Mouse (Mus musculus) spleen, postnatal 14 days (tissue): Measurements from ENCODE around the gene Mras.

Experiments
- DNase-seq, 2 experiments: peaks; one replicate each; pipeline ENCODE4 v3.0.0; 2021 to 2022; ENCODE audit warnings: low spot score in 2 of 2

Mras gene

DNA sequence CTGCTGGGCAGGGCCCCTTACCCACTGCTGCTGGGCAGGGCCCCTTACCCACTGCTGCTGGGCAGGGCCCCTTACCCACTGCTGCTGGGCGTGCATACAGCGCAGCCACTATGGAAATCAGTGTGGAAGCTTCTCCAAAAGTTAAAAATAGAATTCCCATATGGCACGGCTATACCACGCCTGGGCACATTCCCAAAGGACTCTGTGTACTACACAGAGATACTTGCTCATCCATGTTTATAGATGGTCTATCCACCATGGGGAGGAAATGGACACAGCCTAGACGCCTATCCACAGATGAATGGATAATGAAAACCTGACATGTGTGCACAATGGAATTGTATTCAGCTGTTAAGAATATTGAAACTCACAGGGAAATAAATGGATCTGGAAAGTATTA lies 3.8 kb upstream of the Mras start:
- no peak for DNase-seq

GRCm38 (mm10) chr9:99439064-99439463 lies 1.9 kb upstream of the Mras start:
- DNase-seq = no peak

- no peak for DNase-seq
These were observed 792 bp upstream of the Mras start for GRCm38 (mm10) chr9:99437781-99438565.

DNA sequence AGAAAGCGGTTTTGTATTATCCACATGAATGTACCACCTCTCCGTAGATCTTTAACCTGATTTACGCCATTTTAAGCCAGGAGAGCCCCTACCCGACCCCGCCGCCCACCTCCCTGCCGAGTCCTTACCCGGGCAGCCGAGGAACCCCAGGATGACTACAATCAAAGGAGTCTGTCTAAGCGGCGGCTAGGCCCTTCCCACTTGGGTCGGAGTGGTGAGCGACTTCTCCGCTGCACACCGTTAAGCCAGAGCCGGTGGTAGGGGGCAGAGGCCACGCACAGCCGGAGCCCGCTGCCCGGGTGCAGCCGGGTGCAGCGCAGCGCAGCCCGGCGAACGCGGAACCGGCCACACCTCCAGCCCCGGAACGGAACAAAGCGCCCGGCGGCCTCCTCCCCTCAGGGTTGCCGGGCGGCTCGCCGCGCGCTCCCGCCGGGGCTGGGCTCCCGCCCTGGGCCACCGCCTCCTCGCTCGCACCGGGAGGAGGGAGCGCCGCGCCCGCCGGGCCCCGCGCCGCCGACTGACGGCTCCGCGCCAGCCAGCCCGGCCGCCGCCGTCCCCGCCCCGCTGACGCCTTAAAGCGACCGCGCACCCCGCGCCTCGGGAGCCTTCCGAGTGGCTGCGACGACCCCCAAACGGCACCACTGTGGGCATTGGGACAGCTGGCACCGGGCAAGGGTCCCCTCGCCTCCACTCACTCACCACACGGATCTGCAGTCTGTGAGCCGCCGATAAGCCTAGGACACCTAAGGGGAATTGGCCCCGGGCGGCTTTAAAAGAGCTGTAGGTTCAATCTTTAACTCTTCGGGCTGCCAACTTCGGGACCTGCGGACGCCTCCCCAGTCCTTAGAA lies 775 bp downstream of the Mras start:
- DNase-seq = peak in 1 of 2 experiments; percentile 14

- DNase-seq = no peak
These were observed 1.5 kb downstream of the Mras start for GRCm38 (mm10) chr9:99435619-99436181.

DNA sequence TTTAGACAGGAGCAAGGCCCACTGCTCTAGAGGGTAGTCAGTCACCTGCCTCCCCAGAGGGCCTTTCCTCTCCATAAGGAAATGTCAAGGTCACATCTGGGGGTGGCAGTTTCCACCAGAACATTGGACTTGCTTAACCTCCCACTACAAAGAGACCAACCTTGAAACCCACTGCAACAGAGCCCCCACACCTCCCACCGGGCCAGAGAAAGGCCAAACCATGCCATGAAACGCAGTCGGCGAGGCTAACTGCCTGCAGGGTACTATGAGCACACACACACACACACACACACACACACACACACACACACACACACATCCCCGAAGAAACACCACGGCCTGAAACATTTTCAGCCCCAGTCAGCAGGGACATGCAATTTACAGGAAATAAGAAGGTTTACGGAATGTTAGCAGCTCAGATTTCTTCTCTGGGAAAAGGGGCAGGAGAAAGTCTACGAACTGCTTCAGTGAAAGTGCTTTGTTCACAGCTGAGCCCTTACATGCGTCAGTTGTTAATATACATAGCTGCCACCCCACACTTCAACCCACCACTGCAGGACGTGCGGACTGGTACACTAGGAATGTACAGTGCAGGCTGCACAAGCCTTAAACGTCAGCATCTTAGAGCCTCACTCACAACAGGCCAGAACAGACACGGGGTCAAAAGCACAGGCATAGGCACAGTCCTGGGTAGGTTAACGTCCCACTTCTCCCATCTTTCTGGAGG lies 2.1 kb downstream of the Mras start:
- no peak for DNase-seq

- no peak for DNase-seq
These were observed 4.7 kb downstream of the Mras start for GRCm38 (mm10) chr9:99432478-99432877.

DNA sequence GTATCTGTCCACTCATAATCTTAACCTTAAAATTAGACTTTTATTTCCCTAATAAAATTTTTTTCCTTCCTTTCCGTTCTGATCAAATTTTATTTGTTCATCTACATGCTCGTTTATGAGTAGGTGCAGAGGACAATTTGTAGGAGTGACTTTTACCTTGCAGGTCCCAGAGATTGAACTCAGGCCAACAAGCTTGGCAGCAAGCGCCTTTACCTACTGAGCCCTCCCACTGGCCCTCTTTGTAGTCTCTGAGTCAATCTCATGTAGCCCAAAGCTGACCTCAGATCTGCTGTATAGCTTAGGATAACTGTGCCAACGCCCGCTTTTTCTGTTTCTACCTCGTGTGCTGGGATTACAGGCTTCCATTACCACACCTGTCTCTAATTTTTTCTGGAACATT lies 5.2 kb downstream of the Mras start:
- DNase-seq = no peak

DNA sequence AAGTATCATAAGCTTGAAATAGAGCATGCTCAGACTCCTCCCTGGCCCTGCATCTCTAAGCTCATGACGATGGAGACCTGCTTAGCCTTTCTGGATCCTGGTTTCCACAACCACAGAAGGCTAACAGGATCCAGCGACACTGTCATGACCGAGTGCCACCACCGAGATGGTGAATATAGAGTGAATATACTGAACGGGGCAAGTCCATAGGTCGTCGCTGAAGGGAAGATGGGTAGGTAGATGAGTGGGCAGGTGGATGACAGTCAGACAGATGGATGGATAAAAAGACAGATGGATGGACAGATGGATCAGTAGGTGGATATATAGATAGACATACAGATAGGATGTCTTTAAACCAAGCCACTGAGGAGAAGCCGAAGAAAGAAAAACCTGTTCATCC lies 5.8 kb downstream of the Mras start:
- DNase-seq = no peak

GRCm38 (mm10) chr9:99430806-99431205 lies 6.4 kb downstream of the Mras start:
- no peak for DNase-seq

DNA sequence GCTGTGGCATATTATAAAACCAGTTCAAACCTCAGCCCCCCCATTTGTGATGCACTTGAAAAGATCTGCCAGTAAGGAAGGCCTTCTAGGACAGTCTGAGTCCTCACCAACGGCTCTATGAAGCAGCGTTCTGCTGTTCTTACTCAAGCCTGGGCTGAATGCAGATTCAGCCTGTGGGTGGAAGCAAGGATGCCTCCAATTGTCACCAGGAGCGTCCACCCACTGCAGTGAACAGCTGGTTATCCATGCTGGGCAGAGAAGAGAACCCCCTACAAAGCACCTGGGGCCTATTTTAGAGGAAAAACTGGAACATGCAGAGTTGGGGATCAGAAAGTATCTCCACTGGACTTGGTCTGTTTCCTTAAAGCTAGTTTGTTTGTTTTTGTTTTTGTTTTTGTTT lies 7.3 kb downstream of the Mras start:
- no peak for DNase-seq

DNA sequence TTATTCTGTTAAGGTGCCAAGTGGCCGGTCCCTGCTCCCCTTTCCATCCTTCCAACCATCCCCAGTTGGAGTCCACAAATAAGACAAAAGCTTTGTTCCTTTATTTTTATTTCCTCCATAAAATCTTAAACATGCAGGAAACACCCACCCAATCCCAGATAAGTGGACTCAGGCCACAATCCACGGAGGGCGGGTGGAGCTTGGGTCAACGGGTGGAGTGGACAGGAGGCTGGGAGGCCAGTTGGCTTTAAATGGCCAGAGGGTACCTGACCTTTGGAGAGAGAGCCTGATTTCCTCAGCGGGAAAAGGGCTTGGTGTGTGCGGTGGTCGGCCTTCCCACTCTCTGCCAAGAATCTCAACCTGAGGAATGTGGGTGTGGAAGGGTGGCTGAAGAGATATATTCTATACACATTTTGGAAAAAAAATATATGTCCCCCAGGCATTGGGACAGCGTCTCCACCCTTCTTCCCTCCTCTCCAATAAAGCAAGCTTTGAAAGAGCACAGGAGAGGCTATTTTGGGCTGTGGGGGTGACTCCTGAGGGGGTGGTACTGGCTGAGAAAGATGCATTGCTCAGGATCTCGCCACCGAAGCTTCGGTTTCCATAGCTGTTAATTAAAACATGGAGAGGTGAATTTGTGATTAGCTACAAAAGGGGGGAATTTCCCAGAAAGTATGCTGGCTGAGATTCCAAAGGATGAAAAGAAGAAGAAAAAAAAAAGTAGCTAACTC lies 8.4 kb downstream of the Mras start:
- no peak for DNase-seq

GRCm38 (mm10) chr9:99425262-99425661 lies 11.9 kb downstream of the Mras start:
- no peak for DNase-seq

DNA sequence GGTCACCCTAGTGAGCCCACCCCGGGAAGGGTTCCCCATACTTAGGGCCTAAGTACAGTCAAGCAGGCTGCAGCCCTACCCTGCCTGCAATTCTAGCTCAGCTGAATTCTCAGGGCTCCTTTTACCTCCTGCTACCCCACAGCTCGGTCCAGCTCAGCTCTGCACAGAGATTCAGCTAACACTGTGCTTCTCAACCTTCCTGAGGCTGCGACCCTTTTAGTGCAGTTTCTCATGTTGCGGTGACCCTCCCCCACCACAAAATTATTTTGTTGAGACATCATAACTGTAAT lies 12.7 kb downstream of the Mras start:
- no peak for DNase-seq

- DNase-seq = no peak
These were observed 13.2 kb downstream of the Mras start for GRCm38 (mm10) chr9:99423692-99424573.

- no peak for DNase-seq
These were observed 15.3 kb downstream of the Mras start for GRCm38 (mm10) chr9:99421914-99422313.

GRCm38 (mm10) chr9:99419951-99420701 lies 17.1 kb downstream of the Mras start:
- no peak for DNase-seq

- DNase-seq = no peak
These were observed 18.8 kb downstream of the Mras start for GRCm38 (mm10) chr9:99418377-99418776.

DNA sequence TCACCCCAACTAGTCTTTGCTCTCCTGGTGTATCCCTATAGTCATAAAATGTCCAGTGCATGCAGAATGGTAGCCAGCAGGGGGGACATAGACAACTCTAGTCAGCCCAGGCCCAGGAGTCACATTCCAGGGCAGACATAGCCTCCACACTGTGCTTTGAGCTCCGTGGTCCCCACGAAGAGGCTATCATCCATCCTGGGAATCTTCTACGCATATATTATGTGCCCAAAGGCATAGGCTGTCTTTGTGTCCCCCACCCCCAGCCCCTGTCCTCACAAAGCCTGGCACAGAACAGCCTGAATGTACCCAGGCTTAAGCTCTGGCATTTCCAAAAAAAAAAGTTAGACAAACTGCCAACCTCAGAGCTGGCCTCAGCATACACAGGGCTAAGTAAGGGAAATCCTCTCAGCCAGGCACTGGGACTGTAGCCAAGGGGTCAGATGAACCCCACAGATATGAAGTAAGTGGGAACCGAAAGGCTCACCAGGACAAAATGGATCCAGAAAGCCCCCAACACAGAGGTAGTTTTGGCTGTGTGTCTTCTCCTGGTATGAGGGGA lies 19.8 kb downstream of the Mras start:
- DNase-seq = no peak

DNA sequence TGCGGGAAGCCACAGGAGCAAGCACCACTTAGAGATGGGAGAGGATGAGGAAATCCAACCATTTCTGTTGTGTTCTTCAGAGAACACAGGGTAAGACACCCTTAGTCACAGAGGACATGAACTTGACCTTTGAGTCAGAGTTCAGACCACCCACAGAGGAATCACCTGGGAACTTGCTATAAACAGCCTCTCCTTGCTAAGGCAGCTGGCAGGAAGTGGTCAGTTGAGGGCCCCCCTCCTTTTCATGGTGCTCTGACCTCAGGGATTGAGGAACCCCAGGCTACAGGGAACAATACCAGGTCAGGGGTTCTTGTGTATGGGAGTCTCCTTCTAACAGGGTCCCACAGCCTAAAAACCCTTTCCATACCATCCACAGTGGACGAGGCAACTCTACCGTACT lies 20.4 kb downstream of the Mras start:
- no peak for DNase-seq
